Mouse (Mus musculus) kidney, adult 9 months (tissue): ENCODE data around the gene Gcnt1.

Experiments
- DNase-seq: peaks from one replicate; pipeline ENCODE4 v3.0.0; 2022

Gene Gcnt1

DNA sequence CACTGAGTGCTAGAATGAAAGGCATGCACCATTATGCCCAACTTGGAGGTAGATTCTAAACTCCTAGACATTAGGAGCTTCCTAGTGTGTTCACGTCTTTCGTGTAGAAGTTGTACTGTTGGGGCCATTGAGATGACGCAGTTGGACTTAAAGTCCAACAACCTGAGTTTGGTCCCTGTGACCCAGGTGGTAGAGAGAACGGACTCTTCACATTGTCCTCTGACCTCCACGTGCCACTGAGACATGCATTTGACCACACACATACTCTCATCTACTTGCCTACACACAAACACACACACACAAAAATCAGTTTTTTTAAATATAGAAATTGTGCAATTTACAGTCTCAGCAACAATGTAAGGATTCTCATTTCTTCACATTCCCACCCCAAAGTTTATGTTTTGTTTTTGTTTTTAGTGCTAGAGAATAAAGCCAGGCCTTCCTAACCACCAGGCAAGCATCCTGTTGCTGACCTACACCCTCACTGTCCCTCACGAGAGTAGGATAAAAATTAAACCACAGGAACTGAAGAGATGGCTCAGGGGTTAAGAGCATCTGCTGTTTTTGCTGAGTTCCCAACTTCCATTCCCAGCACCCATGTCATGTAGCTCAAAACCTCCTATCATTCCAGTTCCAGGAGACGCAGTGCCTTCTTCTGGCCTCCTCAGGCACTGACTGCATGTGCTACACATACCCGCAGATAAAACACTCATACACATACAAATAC is 6.1 kb downstream of the Gcnt1 start:
- peak; percentile 56 for DNase-seq

DNA sequence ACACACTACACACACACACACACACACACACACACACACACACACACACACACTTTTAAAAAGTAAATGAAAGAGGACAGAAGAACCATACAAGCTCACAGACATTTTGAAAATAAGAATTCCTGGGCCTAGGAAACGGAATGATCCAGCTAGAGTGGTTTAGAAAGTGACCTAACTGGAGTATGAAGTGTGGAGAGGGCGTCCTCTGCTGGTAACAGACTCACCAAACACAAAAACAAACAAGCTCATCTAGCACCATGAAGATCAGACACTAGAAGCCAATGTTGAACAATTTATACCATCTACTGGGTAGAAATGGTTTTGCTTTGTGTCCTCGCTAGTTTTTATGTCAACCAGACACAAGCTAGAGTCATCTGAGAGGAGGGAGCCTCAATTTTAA is 7.9 kb downstream of the Gcnt1 start:
- peak; percentile 48 for DNase-seq

DNA sequence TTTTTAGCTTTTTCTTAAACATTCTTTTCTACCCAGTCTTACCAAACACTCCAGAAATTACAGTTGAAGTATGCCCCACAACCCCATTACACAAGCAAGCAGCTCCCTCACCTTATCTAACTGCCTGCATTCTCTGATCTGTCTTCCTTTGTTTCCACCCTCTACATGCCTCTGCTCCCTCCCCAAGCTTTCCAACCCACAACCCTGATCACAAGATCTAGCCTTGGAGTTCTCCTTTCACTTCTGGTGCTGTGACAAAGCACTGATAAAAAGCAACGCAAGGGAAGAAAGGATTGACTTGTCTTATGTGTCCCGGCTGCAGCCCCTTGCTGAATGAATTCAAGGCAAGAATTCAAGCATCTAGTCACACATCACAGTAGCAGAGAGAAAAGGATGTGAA is 11.5 kb downstream of the Gcnt1 start:
- no peak for DNase-seq

DNA sequence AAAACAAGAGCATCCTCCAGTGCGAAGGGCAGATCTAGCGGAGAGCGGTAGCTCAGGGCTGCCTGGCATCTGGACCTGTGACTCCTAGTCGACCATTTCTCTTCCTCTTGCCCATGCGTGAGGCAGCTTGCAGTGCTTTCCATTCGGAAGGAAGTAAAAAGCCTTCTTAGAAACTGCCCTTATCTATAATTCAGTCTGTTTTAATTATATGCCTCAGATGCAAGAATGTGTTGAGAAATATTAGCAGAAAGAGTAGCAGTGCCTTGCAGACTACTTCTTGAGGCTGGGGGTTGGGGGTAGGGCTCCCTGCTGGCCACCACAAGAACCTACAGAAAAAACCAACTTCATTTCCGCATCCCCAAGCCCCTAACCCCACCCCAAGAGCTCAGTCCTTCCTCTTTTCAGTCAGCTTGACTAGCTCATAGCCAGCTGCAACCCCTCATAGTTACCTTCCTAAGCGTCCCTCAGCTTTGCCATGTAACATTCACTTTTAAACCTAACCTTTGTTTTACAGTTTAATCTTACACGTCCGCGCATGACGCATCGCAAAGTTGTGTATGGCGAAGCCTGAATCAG is 13.2 kb downstream of the Gcnt1 start:
- no peak for DNase-seq

DNA sequence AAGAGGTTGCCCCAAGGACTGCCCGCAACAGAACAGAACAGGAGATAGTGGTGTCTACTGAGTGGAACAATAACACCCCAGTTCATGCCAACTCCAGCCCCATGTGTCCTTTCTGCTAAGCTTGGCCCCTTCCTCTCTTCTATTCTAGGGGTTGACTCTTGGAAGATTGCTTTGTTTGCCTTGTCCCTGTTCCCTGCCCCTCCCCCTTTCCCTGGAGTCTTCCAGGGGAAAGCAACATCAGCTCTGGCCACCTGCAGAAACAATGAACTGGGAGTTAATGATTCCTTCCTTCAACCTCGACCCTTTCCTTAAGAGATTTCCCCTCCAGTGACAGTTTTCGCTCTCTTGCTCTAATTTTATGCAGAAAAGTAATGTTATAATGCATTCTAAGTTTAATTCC is 15.3 kb downstream of the Gcnt1 start:
- DNase-seq, result peak; percentile 44

DNA sequence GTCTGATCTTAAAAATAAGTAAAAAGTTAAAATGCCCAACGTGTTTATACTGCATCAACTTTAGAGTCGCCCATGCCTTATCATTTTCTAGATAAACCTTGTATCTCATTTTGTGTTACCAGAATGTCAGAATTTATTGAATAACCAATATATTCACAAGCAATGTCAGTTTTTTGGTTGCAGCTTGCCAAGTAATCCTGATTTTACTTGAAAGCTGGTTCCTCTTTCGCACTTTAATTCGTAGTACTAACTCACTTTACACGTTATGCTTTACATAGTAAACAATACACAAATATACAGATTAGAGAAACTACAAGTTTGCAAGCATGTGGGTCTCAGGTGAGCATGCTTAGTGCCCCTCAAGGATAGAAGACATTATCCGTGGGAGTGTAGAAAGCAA is 15.7 kb downstream of the Gcnt1 start:
- no peak for DNase-seq

DNA sequence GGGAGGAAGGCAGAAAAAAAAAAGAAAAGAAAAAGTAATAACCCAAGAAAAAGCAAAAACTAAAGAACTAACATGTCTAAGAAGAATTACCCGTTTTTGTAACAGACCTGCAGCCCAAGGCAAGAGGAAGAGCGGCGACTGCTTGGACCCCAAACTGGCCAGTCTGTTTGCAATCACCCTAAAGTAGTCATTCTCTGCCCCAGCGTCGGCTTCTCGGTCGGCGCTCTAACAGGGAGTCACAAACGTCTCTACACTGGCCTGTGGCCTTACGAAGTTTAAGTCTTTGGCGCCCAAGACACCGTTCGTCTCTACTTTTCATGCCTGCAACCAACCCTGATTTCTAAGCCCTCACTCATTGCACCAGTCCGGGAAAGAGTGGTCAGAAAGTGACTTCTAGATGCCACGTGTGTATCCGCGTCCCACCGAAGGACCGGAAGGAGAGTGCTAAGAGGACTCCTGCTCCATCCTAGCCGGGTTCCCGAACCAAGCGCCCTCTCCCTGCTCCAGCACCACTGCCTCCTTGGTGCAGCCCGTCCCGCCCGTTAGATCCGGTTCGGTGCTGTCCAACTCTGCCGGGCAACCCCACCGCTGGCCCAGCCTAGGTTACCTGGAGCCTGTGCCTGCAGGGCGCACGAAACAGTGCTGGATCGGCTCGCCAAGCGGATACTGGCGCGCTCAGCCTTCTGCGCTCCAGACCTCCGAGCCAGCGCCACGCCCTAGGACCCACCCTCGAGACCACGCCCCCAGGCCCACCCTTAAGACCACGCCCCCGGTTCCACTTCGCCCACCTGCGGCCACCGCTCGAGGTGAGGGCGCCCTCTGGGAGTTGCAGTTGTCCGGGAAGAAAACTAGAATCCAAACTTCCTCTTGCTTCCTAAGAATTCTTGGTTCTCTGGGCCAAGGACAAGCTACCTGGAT is 16.4 kb downstream of the Gcnt1 start:
- DNase-seq, result peak; percentile 82

DNA sequence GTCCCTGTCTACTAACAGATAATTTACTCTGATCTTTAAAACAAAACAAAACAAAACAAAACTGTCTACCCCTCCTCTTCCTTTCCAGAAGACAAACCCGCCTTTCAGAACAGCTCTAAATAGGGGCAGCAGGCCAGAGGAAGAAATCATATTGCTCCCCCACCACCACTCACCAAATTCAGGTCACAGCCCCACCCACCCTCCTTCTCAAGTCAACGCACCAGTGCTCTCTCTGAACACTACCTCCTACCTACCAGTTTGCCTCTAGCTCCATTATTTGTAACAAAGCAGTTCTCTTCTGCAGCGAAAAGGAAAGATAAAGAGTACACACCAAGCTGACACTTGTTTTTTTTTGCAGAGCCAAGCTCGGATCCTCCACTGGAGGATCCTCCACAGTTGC is 17.3 kb downstream of the Gcnt1 start:
- DNase-seq, result no peak

DNA sequence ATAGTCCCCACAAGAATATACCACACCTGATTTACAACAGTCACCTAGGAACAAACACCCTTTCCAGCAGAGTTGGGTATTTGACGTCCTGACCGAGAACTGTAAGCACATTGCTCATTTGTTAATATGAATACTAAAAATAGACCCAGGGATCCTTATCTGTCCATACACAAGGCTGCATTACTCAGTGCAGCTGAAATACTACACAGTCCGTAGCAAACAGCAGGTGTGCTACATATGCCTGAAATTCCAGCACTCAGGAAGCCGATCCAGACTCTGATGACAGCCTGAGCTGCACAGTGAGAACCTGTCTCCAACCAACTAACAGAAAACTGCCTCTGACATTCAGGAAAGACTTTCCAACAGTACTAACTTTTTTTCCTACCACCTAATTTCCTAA is 17.8 kb downstream of the Gcnt1 start:
- DNase-seq, result no peak

DNA sequence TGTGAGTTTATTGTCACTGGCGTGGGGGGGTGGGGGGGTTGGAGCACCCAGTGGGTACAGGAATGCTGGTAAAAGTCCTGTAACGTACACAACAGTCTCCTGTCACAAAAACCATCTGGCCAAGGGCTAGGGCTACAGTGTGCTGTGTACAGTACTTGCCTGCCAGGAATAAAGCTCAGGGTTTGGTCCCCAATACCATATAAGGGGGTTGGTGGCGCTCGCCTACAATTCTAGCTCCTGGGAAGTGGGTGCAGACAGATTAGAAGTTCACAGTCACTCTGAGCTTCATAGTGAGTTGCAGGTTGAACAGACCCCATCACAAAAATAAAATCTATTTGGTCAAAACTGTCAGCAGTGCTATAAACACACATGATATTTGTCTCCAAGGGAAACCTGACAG is 18.3 kb downstream of the Gcnt1 start:
- DNase-seq, result no peak

DNA sequence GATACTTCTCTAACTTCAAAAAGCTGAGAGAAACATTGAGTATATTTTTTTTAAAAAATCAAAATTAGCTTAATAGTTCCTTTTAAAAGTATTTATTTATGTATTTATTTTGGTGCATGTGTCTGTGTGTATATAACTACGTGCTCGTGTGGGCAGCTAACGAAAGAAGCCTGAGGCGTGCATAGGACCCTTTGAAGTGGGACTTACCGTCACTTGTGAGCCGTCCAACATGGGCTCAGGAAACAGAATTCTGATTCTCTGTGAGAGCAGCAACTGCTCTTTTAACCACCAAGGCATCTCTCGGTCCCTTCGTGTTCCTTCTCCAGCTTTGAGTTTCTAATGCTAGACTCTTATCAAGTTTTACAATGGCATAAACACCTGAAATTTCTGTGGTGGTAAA is 18.9 kb downstream of the Gcnt1 start:
- no peak for DNase-seq

DNA sequence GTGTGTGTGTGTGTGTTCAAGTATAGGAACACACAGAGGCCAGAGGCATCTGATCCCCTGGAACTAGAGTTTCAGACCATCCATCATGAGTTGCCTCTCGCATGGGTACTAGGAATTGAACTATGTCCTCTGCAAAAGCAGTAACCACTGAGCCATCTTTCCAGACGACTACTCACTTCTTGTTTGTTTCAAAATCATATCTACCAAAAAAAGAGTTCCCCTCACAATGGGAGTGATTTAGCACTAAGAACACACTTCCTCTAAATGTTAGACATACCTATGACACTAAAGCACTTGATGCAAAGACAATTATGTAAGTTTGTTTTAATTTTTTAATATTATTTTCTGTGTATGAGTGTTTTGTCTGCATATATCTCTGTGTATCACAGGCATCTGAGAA is 24.8 kb downstream of the Gcnt1 start:
- no peak for DNase-seq

DNA sequence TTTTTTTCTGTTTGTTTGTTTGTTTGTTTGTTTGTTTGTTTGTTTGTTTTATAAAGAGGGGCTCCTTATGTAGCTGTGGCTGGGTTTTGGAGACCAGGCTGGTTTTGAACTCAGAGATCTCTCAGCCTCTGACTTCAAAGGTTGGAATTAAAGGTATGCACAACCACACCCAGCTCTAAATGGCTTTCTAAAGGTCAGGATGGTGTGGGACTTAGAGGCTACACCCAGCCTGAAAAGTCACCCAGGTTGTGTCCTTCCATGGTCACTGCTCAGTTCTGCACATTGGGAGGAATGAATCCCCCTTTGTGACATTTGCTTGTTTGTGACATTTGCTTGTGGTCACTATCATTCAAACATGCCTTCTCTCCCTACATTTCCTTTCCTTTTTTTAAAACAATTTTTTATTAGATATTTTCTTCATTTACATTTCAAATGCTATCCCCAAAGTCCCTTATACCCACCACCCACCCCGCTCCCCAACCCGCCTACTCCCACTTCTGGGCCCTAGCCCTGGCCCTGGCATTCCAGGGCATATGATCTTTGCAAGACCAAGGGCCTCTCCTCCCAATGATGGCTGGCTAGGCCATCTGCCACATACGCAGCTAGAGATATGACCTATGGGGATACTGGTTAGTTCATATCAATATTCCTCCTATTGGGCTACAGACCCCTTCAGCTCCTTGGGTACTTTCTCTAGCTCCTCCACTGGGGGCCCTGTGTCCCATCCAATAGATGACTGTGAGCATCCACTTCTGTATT is 25.7 kb downstream of the Gcnt1 start:
- no peak for DNase-seq

DNA sequence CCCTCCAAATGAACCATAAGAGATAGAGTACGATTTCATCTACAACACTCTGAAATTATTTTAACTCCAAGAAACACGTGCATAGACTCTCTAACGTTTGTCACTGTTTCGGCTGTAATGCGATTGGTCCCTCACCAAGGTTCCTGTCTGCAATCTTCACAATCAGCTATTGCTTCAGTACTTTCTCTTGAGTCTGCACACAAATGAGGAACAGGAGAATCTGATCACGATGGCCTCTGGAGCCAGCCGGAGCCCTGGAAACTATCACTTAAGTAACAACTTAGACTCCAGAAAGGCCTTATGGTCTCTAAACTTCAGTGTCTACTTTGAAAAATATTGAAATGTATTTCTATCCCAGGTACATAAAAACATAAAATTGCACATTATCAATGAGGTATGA is 27.8 kb downstream of the Gcnt1 start:
- no peak for DNase-seq

DNA sequence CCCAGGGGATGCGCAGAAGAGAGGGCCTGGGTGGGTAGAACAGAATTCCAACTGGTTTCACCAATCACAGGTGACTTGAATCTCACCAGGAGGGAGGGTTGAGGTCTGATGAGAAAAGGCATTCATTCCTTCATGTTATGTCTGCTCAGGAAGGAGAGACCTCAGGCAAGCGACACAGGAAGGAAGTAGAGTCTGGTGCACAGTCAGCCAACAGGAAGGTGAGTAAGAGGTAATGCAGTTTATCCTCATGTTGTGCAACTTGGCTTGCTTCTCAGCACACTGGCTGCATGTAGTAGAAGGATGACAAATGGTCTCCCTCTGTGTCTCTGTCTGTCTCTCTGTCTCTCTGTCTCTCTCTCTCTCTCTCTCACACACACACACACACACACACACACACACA is 33.1 kb downstream of the Gcnt1 start:
- no peak for DNase-seq

DNA sequence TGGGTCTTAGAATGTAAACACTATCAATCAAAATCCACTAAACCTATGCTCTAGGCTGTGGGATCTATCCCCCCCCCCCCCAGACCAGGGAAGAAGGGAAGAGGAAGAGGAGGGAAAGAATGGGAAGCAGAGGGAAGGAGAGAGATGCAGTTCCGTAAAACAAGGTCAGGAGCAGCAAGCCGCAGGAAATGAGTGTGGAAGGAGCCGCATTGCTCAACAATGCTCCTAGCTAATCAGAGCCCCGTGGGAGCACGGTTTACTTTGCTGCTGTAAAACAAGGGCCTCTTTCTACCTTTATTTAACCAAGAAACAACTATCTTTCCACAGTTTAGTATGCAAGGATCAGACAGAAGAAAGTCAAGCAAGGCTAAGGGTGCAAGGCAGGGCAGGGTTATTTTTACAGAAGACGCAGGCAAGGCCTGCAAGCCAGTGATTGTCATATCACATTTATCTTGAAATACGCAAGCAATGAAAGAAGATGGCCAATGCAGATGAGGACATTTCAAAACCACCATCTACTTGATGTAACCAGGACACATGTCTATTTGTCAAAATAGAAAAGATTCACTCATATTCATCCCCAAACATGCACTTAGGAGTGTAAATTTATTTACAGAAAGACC is 35.5 kb downstream of the Gcnt1 start:
- DNase-seq, result no peak

DNA sequence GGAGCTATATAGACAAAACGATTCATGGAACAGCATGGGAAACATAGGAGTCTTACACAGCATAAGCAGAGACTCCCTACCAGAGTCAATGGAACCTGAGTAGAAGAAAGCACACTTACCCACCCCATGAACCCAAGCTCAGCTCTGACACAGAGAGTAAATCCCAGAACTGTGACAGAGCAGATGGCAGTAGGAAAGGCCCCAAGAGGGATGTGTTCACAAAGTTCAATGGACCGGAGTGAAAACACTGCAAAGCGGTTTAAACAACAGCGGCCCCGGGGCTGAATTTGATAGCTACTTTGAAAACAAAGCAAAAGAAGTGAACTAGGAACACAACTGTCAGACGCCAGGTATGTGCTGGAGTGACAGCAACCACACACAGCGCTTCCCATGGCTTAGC is 36.0 kb downstream of the Gcnt1 start:
- no peak for DNase-seq

DNA sequence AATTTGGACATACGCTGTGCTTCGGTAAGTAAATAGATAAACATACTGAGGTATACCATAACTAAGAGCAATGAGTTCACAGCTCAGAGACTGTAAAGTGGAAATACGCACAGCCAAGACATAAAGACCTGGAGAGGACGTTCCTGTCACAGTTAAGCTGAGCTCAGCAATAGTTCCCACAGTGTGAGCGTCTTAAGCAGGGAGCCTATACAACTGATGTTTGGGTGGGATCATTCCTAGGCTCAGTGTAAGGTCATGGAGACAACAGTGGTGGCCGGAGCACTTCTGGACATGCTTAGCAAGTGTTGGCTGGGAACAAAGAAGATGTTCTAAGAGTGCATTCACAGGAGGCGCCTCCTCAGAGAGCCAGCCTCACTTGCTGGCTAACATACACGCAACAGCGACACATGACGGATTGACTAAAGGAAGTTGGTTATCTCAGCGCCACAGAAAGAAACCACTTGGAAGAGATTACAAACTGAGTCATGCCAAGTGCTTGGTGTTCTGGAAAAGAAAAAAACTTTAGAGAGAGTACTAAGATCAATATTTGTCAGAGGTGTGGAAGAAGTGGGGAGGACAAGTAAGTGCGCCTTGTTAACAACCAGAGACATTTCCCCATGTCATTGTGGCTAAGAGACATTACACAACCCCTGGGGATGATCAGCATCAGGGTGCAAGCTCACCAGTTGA is 37.9 kb downstream of the Gcnt1 start:
- DNase-seq, result no peak

DNA sequence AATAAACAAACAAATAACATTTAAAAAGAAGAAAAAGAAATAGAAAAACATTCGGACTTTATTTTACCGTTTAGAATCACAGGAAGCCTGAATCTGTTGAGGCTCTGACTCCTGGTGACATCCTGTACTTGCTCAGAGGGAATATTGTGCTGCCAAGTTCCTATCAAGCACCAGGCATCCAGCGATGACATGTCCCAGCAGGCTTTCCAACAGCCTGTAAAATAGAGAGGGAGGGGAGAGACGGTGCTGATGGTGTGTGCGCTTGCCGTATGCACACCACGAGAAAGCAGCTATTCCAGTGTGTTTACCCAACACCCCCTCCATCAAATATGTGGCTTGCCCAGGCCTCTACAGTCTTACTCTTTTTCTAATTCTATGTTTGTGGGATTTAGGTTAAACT is 39.6 kb downstream of the Gcnt1 start:
- DNase-seq, result no peak

DNA sequence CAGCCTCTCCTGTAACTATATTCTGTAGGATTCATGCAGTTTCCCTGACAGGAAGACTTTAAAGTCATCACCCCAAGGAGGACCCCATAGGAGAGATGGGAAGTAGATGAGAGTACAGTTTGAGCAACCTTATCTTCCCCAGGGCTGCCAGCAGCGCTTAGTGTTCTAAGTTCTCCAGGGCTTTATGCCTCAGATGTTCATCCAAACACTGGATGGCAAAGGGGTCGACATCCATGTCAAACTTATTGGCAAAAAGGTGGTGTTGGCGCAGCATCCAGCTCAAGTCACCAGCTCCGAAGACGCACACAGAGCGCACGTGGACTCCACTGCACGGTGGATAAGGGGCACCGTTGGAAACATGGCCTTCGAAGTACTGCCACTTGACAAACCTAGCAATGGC is 43.7 kb downstream of the Gcnt1 start:
- no peak for DNase-seq

DNA sequence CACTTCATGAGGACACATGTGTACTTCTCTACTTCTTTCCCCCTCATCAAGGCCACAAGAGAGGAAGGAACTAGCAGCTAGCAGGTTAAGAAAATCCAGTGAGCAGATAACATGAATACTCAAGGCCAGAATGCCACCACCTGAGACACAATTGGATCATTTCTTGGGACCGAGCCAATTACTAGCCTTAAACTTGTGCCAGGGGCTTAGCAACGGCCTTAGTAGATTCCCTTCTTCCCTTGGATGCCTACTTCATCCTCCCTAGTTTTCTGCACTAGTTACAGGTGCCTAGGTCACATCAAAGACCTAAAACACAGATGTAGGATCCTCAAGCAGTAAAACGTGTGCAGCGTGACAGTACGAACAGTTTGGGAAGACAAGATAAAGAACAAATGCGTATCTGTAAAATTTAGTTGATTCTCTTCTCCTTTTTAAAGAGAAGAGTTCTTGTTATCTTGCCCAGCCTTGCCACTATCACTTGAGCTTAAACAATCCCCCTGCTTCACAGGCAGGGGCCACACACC is 44.7 kb downstream of the Gcnt1 start:
- no peak for DNase-seq

DNA sequence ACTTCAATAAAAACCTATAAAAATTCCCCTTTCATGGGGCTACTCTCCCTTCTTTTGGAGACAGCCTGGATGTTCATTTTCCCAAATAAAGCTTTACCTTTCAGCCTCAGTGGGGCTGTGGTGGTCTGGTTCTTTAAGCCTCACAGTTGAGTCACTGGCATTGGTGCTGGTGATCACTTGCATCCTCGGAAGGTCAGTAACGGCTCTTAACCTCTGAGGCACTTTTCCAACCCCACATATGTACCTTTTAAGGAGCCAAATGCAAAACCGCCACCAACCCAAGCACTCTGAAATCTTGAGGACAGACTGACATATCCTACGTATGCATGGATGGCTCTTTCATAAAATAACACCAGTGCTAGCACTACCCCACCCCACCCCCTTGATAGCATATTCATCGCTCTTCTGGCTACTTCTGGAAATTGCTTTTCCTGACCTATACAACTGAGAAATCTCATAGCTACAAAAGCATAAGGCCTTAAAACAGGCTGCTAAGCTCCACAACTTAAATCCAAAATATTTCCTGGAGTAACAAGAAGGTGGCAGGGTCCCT is 48.9 kb downstream of the Gcnt1 start:
- DNase-seq, result no peak
